Comparison of ENCODE assay signal across 8 mouse cellular contexts in the genomic region with DNA sequence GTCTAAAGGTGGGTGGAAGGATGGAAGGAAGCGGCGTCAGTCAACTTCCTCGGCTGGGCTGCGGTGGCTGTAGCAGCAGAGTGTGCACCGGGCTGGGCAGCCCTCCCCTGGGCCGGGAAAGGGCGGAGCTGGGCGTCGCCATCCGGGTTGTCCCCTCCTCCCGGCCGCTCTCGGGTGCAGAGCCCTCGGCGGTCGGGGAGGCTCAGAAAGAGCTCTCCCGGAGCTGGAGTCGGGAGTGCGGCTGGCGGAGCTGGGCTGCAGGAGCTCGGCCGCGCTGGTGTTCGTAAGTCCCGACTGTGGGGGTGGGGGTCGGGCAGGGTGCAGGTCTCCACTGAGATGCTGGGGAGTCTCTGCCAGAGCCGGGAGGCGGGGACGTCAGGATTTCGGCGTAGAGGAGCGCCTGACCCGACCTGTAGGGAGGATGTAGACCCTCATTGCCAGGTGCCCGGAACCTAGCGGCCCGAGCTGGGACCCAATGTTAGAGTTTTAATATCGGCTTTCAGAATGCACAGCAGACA. TPM values are rescaled to one million over a fixed set of nuclear protein-coding genes. Genes with fewer than 3 reads are reported as not detected.
DNase-seq lines count a peak whose midpoint lies in the region; ATAC-seq and TF ChIP-seq lines count a peak whose summit lies in the region.

Gene Paqr8, plus strand, starts transcription at position 203 of the 518 bp plus-strand sequence.

- no peak for TF ChIP-seq EP300 in MEL (IDR thresholded peaks at IDR 0.05; ENCODE audit: low read depth in 1 of 2, low read length in 2 of 2)

- ATAC-seq in hindbrain, embryonic 11.5 days (ENCODE audit: low FRiP score), result peak; percentile 99
- peak; percentile 100 for ATAC-seq in lung, embryonic 16.5 days (ENCODE audit: low read depth)

- H3K4me2 ChIP-seq in hindbrain, embryonic 11.5 days (replicated peaks; ENCODE audit: low read depth, low read length), result peak within 1 kb of the TSS; percentile 65
- peak within 1 kb of the TSS; percentile 94 for H3K4me2 ChIP-seq in lung, embryonic 16.5 days (ENCODE audit: low read depth, low read length)

- WGBS in cerebellum, adult 2 months, result under 1% methylated on average over 35 of the region's 37 CpGs
- WGBS in hindbrain, embryonic 11.5 days, result under 1% methylated on average over 33 of the region's 37 CpGs
- WGBS in lung, embryonic 16.5 days, result under 1% methylated on average over 35 of the region's 37 CpGs
- WGBS in thymus, adult 2 months, result under 1% methylated on average over 37 of the region's 37 CpGs

- H3K36me3 ChIP-seq in MEL (ENCODE audit: control insufficient read depth in 1 of 2, insufficient read depth in 2 of 2, low read length in 2 of 2), result no peaks in the 10 kb centered on the region; a peak in 1 of 4 replicates
- no peaks in the 10 kb centered on the region for H3K36me3 ChIP-seq in hindbrain, embryonic 11.5 days (ENCODE audit: control insufficient read depth, insufficient read depth, low read length)
- H3K36me3 ChIP-seq in lung, embryonic 16.5 days (ENCODE audit: control insufficient read depth, insufficient read depth, low read length), result no peaks in the 10 kb centered on the region
- H3K36me3 ChIP-seq in thymus, adult 2 months (ENCODE audit: control insufficient read depth, insufficient read depth, low read length), result no peaks in the 10 kb centered on the region

- no peak within 1 kb of the TSS for H3K27ac ChIP-seq in MEL (ENCODE audit: control insufficient read depth, low read depth, low read length)
- peak within 1 kb of the TSS; percentile 84 for H3K27ac ChIP-seq in cerebellum, adult 2 months (ENCODE audit: insufficient read depth, low read length)
- H3K27ac ChIP-seq in hindbrain, embryonic 11.5 days (ENCODE audit: low read depth, low read length), result peak within 1 kb of the TSS; percentile 83
- H3K27ac ChIP-seq in lung, embryonic 16.5 days (ENCODE audit: low read length), result peak within 1 kb of the TSS; percentile 77
- peak within 1 kb of the TSS; percentile 5; the same call in 1 of the 2 replicates for H3K27ac ChIP-seq in thymus, adult 2 months (ENCODE audit: control insufficient read depth, insufficient read depth, low read length)

- no peaks in the 10 kb centered on the region for H3K79me2 ChIP-seq in MEL (ENCODE audit: control insufficient read depth, insufficient read depth, low read length, poor library complexity)

- no peak for TF ChIP-seq POLR2A in MEL (IDR thresholded peaks at IDR 0.05; ENCODE audit: control insufficient read depth in 1 of 2, insufficient read depth in 1 of 2, low read depth in 1 of 2, low read length in 2 of 2, poor library complexity in 1 of 2)
- TF ChIP-seq POLR2A in cerebellum, adult 2 months (IDR thresholded peaks at IDR 0.05; ENCODE audit: borderline replicate concordance, insufficient read depth, low read length), result peak; percentile 85
- TF ChIP-seq POLR2A in thymus, adult 2 months (IDR thresholded peaks at IDR 0.05; ENCODE audit: control insufficient read depth, extremely low read depth, insufficient read depth, low read length, poor library complexity), result no peak

- no peak for TF ChIP-seq CTCF in MEL (IDR thresholded peaks at IDR 0.05 in 2 of 3, conservative IDR thresholded peaks at IDR 0.05 in 1 of 3; ENCODE audit: control insufficient read depth in 1 of 3, insufficient read depth in 1 of 3, low read depth in 2 of 3, low read length in 3 of 3, poor library complexity in 1 of 3, severe bottlenecking in 1 of 3)
- TF ChIP-seq CTCF in cerebellum, adult 2 months (IDR thresholded peaks at IDR 0.05; ENCODE audit: borderline replicate concordance, insufficient read depth, low read depth, low read length), result no peak
- TF ChIP-seq CTCF in thymus, adult 2 months (IDR thresholded peaks at IDR 0.05; ENCODE audit: borderline replicate concordance, control insufficient read depth, extremely low read depth, insufficient read depth, low read length, poor library complexity), result no peak

- H3K9ac ChIP-seq in MEL (ENCODE audit: control insufficient read depth, low read depth, low read length, poor library complexity, severe bottlenecking), result peak within 1 kb of the TSS; percentile 55
- H3K9ac ChIP-seq in hindbrain, embryonic 11.5 days (ENCODE audit: low read depth, low read length), result peak within 1 kb of the TSS; percentile 69
- H3K9ac ChIP-seq in lung, embryonic 16.5 days (ENCODE audit: low read length), result peak within 1 kb of the TSS; percentile 79

- H3K27me3 ChIP-seq in MEL (ENCODE audit: control insufficient read depth in 1 of 2, insufficient read depth in 2 of 2, low read length in 2 of 2), result peaks cover 7% of the 10 kb centered on the region in 2 experiments
- H3K27me3 ChIP-seq in cerebellum, adult 2 months (ENCODE audit: control insufficient read depth, insufficient read depth, low read length), result no peaks in the 10 kb centered on the region
- no peaks in the 10 kb centered on the region for H3K27me3 ChIP-seq in hindbrain, embryonic 11.5 days (ENCODE audit: control insufficient read depth, insufficient read depth, low read length)
- H3K27me3 ChIP-seq in lung, embryonic 16.5 days (ENCODE audit: control insufficient read depth, insufficient read depth, low read depth, low read length), result no peaks in the 10 kb centered on the region
- H3K27me3 ChIP-seq in thymus, adult 2 months (ENCODE audit: control insufficient read depth, insufficient read depth, low read length), result no peaks in the 10 kb centered on the region

- H3K4me1 ChIP-seq in MEL (ENCODE audit: control insufficient read depth in 1 of 2, insufficient read depth in 2 of 2, low read length in 2 of 2), result no peaks in the 10 kb centered on the region
- H3K4me1 ChIP-seq in cerebellum, adult 2 months (ENCODE audit: control insufficient read depth, insufficient read depth, low read length), result peaks cover 4% of the 10 kb centered on the region; the same call in 1 of the 2 replicates
- no peaks in the 10 kb centered on the region for H3K4me1 ChIP-seq in hindbrain, embryonic 11.5 days (replicated peaks; ENCODE audit: control insufficient read depth, insufficient read depth, low read length)
- H3K4me1 ChIP-seq in lung, embryonic 16.5 days (replicated peaks; ENCODE audit: control insufficient read depth, insufficient read depth, low read length), result 0 out of 2 replicates have a peak, but pooled peaks cover 4% of the 10 kb centered on the region
- H3K4me1 ChIP-seq in thymus, adult 2 months (replicated peaks; ENCODE audit: control insufficient read depth, insufficient read depth, low read length), result peaks cover 9% of the 10 kb centered on the region

- TF ChIP-seq RAD21 in MEL (IDR thresholded peaks at IDR 0.05; ENCODE audit: low read depth, low read length), result no peak; the same call in 1 of the 2 replicates

- peak within 1 kb of the TSS; percentile 60 to 75; a peak in 3 of 4 replicates for H3K4me3 ChIP-seq in MEL (ENCODE audit: control insufficient read depth in 1 of 2, insufficient read depth in 1 of 2, low read depth in 2 of 2, low read length in 2 of 2)
- H3K4me3 ChIP-seq in cerebellum, adult 2 months (replicated peaks; ENCODE audit: insufficient read depth, low read depth, low read length), result peak within 1 kb of the TSS; percentile 88
- H3K4me3 ChIP-seq in hindbrain, embryonic 11.5 days (ENCODE audit: low read depth, low read length), result peak within 1 kb of the TSS; percentile 59
- H3K4me3 ChIP-seq in lung, embryonic 16.5 days (ENCODE audit: low read length), result peak within 1 kb of the TSS; percentile 58
- peak within 1 kb of the TSS; percentile 71 for H3K4me3 ChIP-seq in thymus, adult 2 months (ENCODE audit: control insufficient read depth, insufficient read depth, low read length)

- DNase-seq in MEL (ENCODE audit: low read depth, low spot score), result peak; percentile 68
- DNase-seq in cerebellum, adult 2 months, result peak; percentile 90 to 92
- DNase-seq in frontal cortex, adult 2 months (ENCODE audit: extremely low spot score in 1 of 2, low spot score in 1 of 2), result peak; percentile 69 to 89
- peak; percentile 87 for DNase-seq in hindbrain, embryonic 11.5 days (ENCODE audit: low spot score)
- DNase-seq in layer of hippocampus, adult 9-11 months, result peak; percentile 90
- peak; percentile 88 for DNase-seq in ovary, adult 18-20 months (ENCODE audit: low spot score)
- peak; percentile 80 for DNase-seq in thymus, adult 2 months

- no peaks in the 10 kb centered on the region for H3K9me3 ChIP-seq in MEL (replicated peaks; ENCODE audit: insufficient read depth, low read length)
- H3K9me3 ChIP-seq in hindbrain, embryonic 11.5 days (ENCODE audit: control insufficient read depth, low read length), result no peaks in the 10 kb centered on the region
- H3K9me3 ChIP-seq in lung, embryonic 16.5 days (ENCODE audit: control insufficient read depth, low read length), result no peaks in the 10 kb centered on the region

TF ChIP-seq in MEL, 35 proteins besides CTCF, POLR2A, EP300 and RAD21:
- no peak for TF ChIP-seq ZC3H11A (IDR thresholded peaks at IDR 0.05; ENCODE audit: low read depth, low read length)
- TF ChIP-seq UBTF (IDR thresholded peaks at IDR 0.05; ENCODE audit: borderline replicate concordance, insufficient read depth, low read depth, low read length), result peak; percentile 39; the same call in 1 of the 2 replicates

RNA-seq across cellular contexts. Expression of gene Paqr8, which starts in this region (rescaled TPM):
- 0.46 and 0.69 TPM in 2 replicates for total RNA-seq in MEL (2012; rRNA removed)
- 1 to 10 TPM in 1 of 2 experiments, not detected in 1; 1.8 TPM for polyA plus RNA-seq in MEL (2012; ENCODE audit: insufficient read depth in 1 of 2, insufficient read length in 2 of 2, low read depth in 1 of 2, low replicate concordance in 2 of 2, missing spikeins in 1 of 2)
- polyA plus RNA-seq in cerebellum, adult 2 months (2012; rRNA removed), result 112 and 134 TPM in 2 replicates
- polyA plus RNA-seq in frontal cortex, adult 2 months (2012; rRNA removed), result 68.9 and 69.5 TPM in 2 replicates
- polyA plus RNA-seq in hindbrain, embryonic 11.5 days (2014; fragmentation: Nextera tagmentation; extraction: Ambion mirVana), result 10.0 and 11.9 TPM in 2 replicates
- 4.4 and 5.5 TPM in 2 replicates for polyA plus RNA-seq in lung, embryonic 16.5 days (2015; fragmentation: Nextera tagmentation; extraction: Ambion mirVana)
- polyA plus RNA-seq in thymus, adult 2 months (2012; rRNA removed), result 9.6 and 10.6 TPM in 2 replicates
